Mouse (Mus musculus) inflammation-experienced regulatory T-cells (primary cell): ENCODE data around the gene BC048507. TPM values are rescaled to one million over a fixed set of nuclear protein-coding genes. Genes with fewer than 3 reads are reported as not detected.

Experiments
- polyA plus RNA-seq, 2 experiments: library from polyadenylated mRNA; unstranded; fragments of 100-300 nt; shearing (Covaris generic); gene quantifications; one replicate each; pipeline ENCODE4 v1.2.1; 2017

BC048507 gene
- polyA plus RNA-seq, result 1 to 10 TPM in 1 of 2 experiments, under 1 TPM in 1; 0.59 to 4.2 TPM

GRCm38 (mm10) chr13:67863026-67863425 lies at the start of gene BC048507:
TSS of gene BC048507 (plus strand) at chr13:67863326.

GRCm38 (mm10) chr13:67813710-67814660 lies 49.1 kb upstream of the BC048507 start, which contains the start of gene Zfp273:
TSS of gene Zfp273 (plus strand) at chr13:67813740.

GRCm38 (mm10) chr13:67830911-67831336 lies 32.2 kb upstream of the BC048507 start, which contains the start of gene Gm10037:
TSS of gene Gm10037 (plus strand) at chr13:67831106.

Other genes starting within 250 kb of the BC048507 start
- 1 to 10 TPM; 1.0 to 3.9 TPM for gene Gm49345, start 225.6 kb upstream of the BC048507 start, polyA plus RNA-seq
- gene Zfp729a, start 225.5 kb upstream of the BC048507 start, polyA plus RNA-seq, result 1 to 10 TPM; 6.9 to 8.2 TPM
- gene Zfp738, start 176.3 kb upstream of the BC048507 start, polyA plus RNA-seq, result 10 to 100 TPM; 20.8 to 23.2 TPM
- 1 to 10 TPM; 5.8 to 6.7 TPM for gene Zfp65, start 134.2 kb upstream of the BC048507 start, polyA plus RNA-seq
- 1 to 10 TPM; 8.2 to 9.0 TPM for gene Zfp85, start 108.1 kb upstream of the BC048507 start, polyA plus RNA-seq
- gene Zfp493, start 83.6 kb upstream of the BC048507 start, polyA plus RNA-seq, result 1 to 10 TPM in 1 of 2 experiments, under 1 TPM in 1; 0.90 to 1.2 TPM
- gene Zfp273, start 49.6 kb upstream of the BC048507 start, polyA plus RNA-seq, result 1 to 10 TPM; 4.0 to 8.7 TPM
- 1 to 10 TPM in 1 of 2 experiments, not detected in 1; 2.2 TPM for gene Gm10037, start 32.2 kb upstream of the BC048507 start, polyA plus RNA-seq